Mouse (Mus musculus): Measurements from ENCODE around the gene Ppp3ca.

DNA sequence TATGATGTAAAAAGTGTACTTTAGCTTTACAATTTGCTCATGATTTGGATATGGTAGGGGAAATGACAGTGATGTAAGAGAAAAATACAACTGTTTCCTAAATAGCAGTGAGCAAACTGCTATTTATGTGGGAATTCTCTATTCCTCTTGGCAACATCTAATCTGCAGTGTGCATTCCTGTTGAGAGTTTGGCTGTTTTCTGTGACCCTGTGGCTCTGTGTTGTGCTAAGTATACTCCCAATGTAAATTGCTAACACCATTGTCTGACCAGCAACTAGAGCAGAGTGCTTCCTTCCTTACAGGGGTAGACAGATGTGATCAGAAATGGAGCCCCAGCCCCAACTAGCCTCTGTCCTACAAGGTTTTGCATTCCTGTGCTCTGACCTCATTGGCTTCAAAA lies 263.1 kb downstream of the Ppp3ca start:
- TF ChIP-seq CTCF (IDR thresholded peaks at IDR 0.05; ENCODE audit: extremely low read depth, insufficient read depth, low read length) (no peak), POLR2A (IDR thresholded peaks at IDR 0.05; ENCODE audit: extremely low read depth, insufficient read depth, low read length) (no peak)
